In genomic region chr5:135701601-135702000, GRCm38 (mm10) we compare ENCODE assay signal across 12 mouse cellular contexts.
"Had no signal": no experiment of that assay in that cellular context is flagged by ENCODE, and none has a peak within 500 bp of the region (broad histone marks: within the 10 kb centered on the region; RNA-seq: fewer than 3 reads in every experiment).

No protein-coding gene starts in this region.

- H3K27me3 ChIP-seq: limb, embryonic 15.5 days; liver, embryonic 12.5 days; midbrain, embryonic 13.5 days; neural tube, embryonic 15.5 days had no signal

- H3K27ac ChIP-seq: limb, embryonic 15.5 days; liver, embryonic 12.5 days; midbrain, embryonic 13.5 days; neural tube, embryonic 15.5 days had no signal

- H3K4me3 ChIP-seq: limb, embryonic 15.5 days; liver, embryonic 12.5 days; midbrain, embryonic 13.5 days; neural tube, embryonic 15.5 days had no signal

- ATAC-seq: liver, embryonic 12.5 days; midbrain, embryonic 13.5 days had no signal

- H3K9me3 ChIP-seq: limb, embryonic 15.5 days; liver, embryonic 12.5 days; midbrain, embryonic 13.5 days; neural tube, embryonic 15.5 days had no signal

- H3K4me2 ChIP-seq: limb, embryonic 15.5 days; liver, embryonic 12.5 days; lung, embryonic 14.5 days; midbrain, embryonic 13.5 days; neural tube, embryonic 15.5 days had no signal

- DNase-seq: kidney, postnatal 10 days; kidney, postnatal 4 days; layer of hippocampus, postnatal 36 days; lung, embryonic 14.5 days; lung, postnatal 10 days; lung, postnatal 4 days; right cerebral cortex, adult 18-20 months; right cerebral cortex, postnatal 25 days had no signal

- H3K4me1 ChIP-seq: limb, embryonic 15.5 days; midbrain, embryonic 13.5 days had no signal

- H3K9ac ChIP-seq: limb, embryonic 15.5 days; liver, embryonic 12.5 days; lung, embryonic 14.5 days; midbrain, embryonic 13.5 days; neural tube, embryonic 15.5 days had no signal
